Mouse (Mus musculus) MEL (cell line): ENCODE data around the gene Smyd3.

Experiments
- E2F4 ChIP-seq: IDR thresholded peaks from 2 replicates; pipeline ENCODE4 v1.6.1; 2011; ENCODE audit warnings: low read depth, low read length, improper control_type of control experiment, borderline replicate concordance
- NELFE ChIP-seq: IDR thresholded peaks from 2 replicates; pipeline ENCODE4 v1.6.1; 2011; ENCODE audit warnings: low read depth, low read length, improper control_type of control experiment
- POLR2A ChIP-seq, 2 experiments: IDR thresholded peaks; 2 replicates each; pipeline ENCODE4 v1.6.1; 2011 to 2012; ENCODE audit warnings: low read length in 2 of 2, mild to moderate bottlenecking in 2 of 2, control low read depth in 1 of 2, improper control_type of control experiment in 1 of 2, low read depth in 1 of 2, moderate library complexity in 1 of 2; ENCODE audit not compliant: control insufficient read depth in 1 of 2, insufficient read depth in 1 of 2, poor library complexity in 1 of 2
- TBP ChIP-seq: IDR thresholded peaks from 2 replicates; pipeline ENCODE4 v1.8.0; 2011; ENCODE audit warnings: low read depth, low read length, improper control_type of control experiment

DNA sequence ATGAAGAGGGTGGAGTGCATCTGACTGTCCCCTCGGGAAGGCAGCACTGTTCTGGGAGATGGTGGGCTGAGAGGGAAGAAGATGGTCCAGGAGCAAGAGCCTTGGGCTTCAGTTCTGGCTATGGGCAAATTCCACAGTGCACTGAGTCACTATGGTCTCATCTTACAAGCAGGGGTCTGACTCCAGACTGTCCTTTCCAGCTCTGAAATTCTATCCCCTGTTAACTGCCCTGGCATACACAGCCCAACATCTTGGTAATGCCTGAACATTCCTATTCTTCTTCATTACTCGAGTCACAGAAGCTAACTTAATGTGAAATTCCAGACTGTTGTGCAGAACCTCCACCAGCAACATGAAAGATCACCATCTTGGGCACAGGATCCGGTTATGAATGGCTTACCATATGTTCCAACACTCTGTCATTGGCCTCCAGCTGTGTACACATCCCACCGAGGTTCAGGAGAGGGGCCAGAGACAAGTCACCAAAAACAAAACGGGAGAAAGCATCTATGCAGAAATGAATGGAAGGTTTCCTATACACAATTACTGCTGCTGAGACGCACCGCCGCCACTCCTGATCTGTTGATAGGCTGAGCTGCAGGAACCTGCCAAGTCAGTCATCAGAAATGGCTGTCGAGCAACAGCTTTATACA lies 517.8 kb downstream of the Smyd3 start:
- TF ChIP-seq POLR2A (IDR thresholded peaks at IDR 0.05; ENCODE audit: control insufficient read depth in 1 of 2, insufficient read depth in 1 of 2, low read depth in 1 of 2, low read length in 2 of 2, poor library complexity in 1 of 2) (no peak), NELFE (no peak), TBP (no peak), E2F4 (no peak)
